Mouse (Mus musculus) MEL (cell line): ENCODE data around the gene Sparc. TPM values are rescaled to one million over a fixed set of nuclear protein-coding genes. Genes with fewer than 3 reads are reported as not detected.

ENCODE experiments used
- DNase-seq: peaks from one replicate; pipeline ENCODE4 v3.0.0; 2011; ENCODE audit warnings: low read depth, low spot score
- H3K27ac ChIP-seq: 2 replicates; pipeline ENCODE4 v1.5.1; 2012; ENCODE audit warnings: low read depth, mild to moderate bottlenecking, control low read depth, low read length, moderate library complexity; ENCODE audit not compliant: control insufficient read depth
- H3K27me3 ChIP-seq, 2 experiments: fragments of 150-350 bp in 1 of 2; sonication (generic) in 1 of 2; 2 replicates each; pipeline ENCODE4 v1.6.1; 2012; ENCODE audit warnings: low read length in 2 of 2, mild to moderate bottlenecking in 2 of 2, improper control_type of control experiment in 1 of 2, moderate library complexity in 1 of 2; ENCODE audit not compliant: insufficient read depth in 2 of 2, control insufficient read depth in 1 of 2
- H3K36me3 ChIP-seq, 2 experiments: 2 replicates each; pipeline ENCODE4 v1.6.1; 2012 to 2014; ENCODE audit warnings: low read length in 2 of 2, improper control_type of control experiment in 1 of 2, inconsistent platforms in 1 of 2, mild to moderate bottlenecking in 1 of 2; ENCODE audit not compliant: insufficient read depth in 2 of 2, control insufficient read depth in 1 of 2
- H3K4me1 ChIP-seq, 2 experiments: fragments of 150-350 bp in 1 of 2; sonication (generic) in 1 of 2; 2 replicates each; pipeline ENCODE4 v1.6.1; 2012; ENCODE audit warnings: low read length in 2 of 2, improper control_type of control experiment in 1 of 2, mild to moderate bottlenecking in 1 of 2; ENCODE audit not compliant: insufficient read depth in 2 of 2, control insufficient read depth in 1 of 2
- H3K4me3 ChIP-seq, 2 experiments: fragments of 150-350 bp in 1 of 2; sonication (generic) in 1 of 2; 2 replicates each; pipeline ENCODE4 v1.5.1; 2012; ENCODE audit warnings: low read depth in 2 of 2, low read length in 2 of 2, mild to moderate bottlenecking in 2 of 2, moderate library complexity in 2 of 2, control low read depth in 1 of 2, improper control_type of control experiment in 1 of 2; ENCODE audit not compliant: control insufficient read depth in 1 of 2, insufficient read depth in 1 of 2
- H3K79me2 ChIP-seq: 2 replicates; pipeline ENCODE4 v1.6.1; 2012; ENCODE audit warnings: mild to moderate bottlenecking, low read length, moderate library complexity; ENCODE audit not compliant: control insufficient read depth, poor library complexity, insufficient read depth
- H3K9ac ChIP-seq: 2 replicates; pipeline ENCODE4 v1.6.1; 2012; ENCODE audit warnings: low read depth, mild to moderate bottlenecking, control low read depth, low read length, moderate library complexity; ENCODE audit not compliant: control insufficient read depth, poor library complexity, severe bottlenecking
- H3K9me3 ChIP-seq: fragments of 150-350 bp; sonication (generic); replicated peaks from 2 replicates; pipeline ENCODE4 v1.6.1; 2012; ENCODE audit warnings: mild to moderate bottlenecking, low read length, improper control_type of control experiment, moderate library complexity; ENCODE audit not compliant: insufficient read depth
- CTCF ChIP-seq, 3 experiments: IDR thresholded peaks in 2 of 3; conservative IDR thresholded peaks in 1 of 3; 2 replicates each; pipeline ENCODE4 v1.5.1; 2011 to 2012; ENCODE audit warnings: low read length in 3 of 3, low read depth in 2 of 3, mild to moderate bottlenecking in 2 of 3, improper control_type of control experiment in 1 of 3, inconsistent platforms in 1 of 3, mixed read lengths in 1 of 3, moderate library complexity in 1 of 3; ENCODE audit not compliant: control insufficient read depth in 1 of 3, insufficient read depth in 1 of 3, poor library complexity in 1 of 3, severe bottlenecking in 1 of 3
- ETS1 ChIP-seq: IDR thresholded peaks from 2 replicates; pipeline ENCODE4 v1.6.1; 2012; ENCODE audit warnings: low read depth, mild to moderate bottlenecking, inconsistent platforms, low read length, improper control_type of control experiment, moderate library complexity
- GABPA ChIP-seq: IDR thresholded peaks from 2 replicates; pipeline ENCODE4 v1.6.1; 2012; ENCODE audit warnings: low read depth, mild to moderate bottlenecking, inconsistent platforms, low read length, improper control_type of control experiment, moderate library complexity
- HCFC1 ChIP-seq: IDR thresholded peaks from 2 replicates; pipeline ENCODE4 v1.6.1; 2012; ENCODE audit warnings: low read depth, mild to moderate bottlenecking, inconsistent platforms, low read length, improper control_type of control experiment, moderate library complexity
- JUND ChIP-seq: IDR thresholded peaks from 2 replicates; pipeline ENCODE4 v1.6.1; 2011; ENCODE audit warnings: low read depth, mild to moderate bottlenecking, improper control_type of control experiment, low read length
- MAFK ChIP-seq: IDR thresholded peaks from 2 replicates; pipeline ENCODE4 v1.6.1; 2011; ENCODE audit warnings: low read depth, mild to moderate bottlenecking, low read length, improper control_type of control experiment, borderline replicate concordance
- NRF1 ChIP-seq: IDR thresholded peaks from 2 replicates; pipeline ENCODE4 v1.6.1; 2014; ENCODE audit warnings: low read depth, mild to moderate bottlenecking, inconsistent platforms, low read length, improper control_type of control experiment, moderate library complexity; ENCODE audit not compliant: poor library complexity, insufficient read depth, severe bottlenecking
- RAD21 ChIP-seq: IDR thresholded peaks from 2 replicates; pipeline ENCODE4 v1.6.1; 2011; ENCODE audit warnings: mild to moderate bottlenecking, low read depth, low read length, improper control_type of control experiment
- TAL1 ChIP-seq: IDR thresholded peaks from 2 replicates; pipeline ENCODE4 v1.6.1; 2012; ENCODE audit warnings: mild to moderate bottlenecking, inconsistent platforms, low read length, moderate library complexity, mixed read lengths
- ZC3H11A ChIP-seq: IDR thresholded peaks from 2 replicates; pipeline ENCODE4 v1.6.1; 2012; ENCODE audit warnings: low read depth, mild to moderate bottlenecking, inconsistent platforms, low read length, improper control_type of control experiment
- ZKSCAN1 ChIP-seq: IDR thresholded peaks from 2 replicates; pipeline ENCODE4 v1.6.1; 2012; ENCODE audit warnings: low read depth, mild to moderate bottlenecking, inconsistent platforms, low read length, improper control_type of control experiment, moderate library complexity
- ZMIZ1 ChIP-seq: IDR thresholded peaks from 2 replicates; pipeline ENCODE4 v1.6.1; 2012; ENCODE audit warnings: low read depth, mild to moderate bottlenecking, inconsistent platforms, low read length, improper control_type of control experiment, moderate library complexity
- polyA plus RNA-seq, 2 experiments: library from polyadenylated mRNA; stranded (reverse) in 1 of 2; unstranded in 1 of 2; fragments of >175 nt in 1 of 2; fragments of >200 nt in 1 of 2; gene quantifications; 2 replicates each; pipeline versions ENCODE4 v1.2.1 to v1.2.4; 2012; ENCODE audit warnings: low replicate concordance in 2 of 2, low read depth in 1 of 2; ENCODE audit not compliant: insufficient read length in 2 of 2, insufficient read depth in 1 of 2, missing spikeins in 1 of 2
- total RNA-seq: library from RNA; depleted of rRNA; stranded (reverse); fragments of 300-350 nt; gene quantifications from 2 replicates; pipeline ENCODE4 v1.2.3, GENCODE M21; 2012

The Sparc gene
- total and polyA plus RNA-seq, 3 experiments = not detected

- H3K9ac ChIP-seq = no peak overlapping the region
- no peaks in the 10 kb centered on the region for H3K9me3 ChIP-seq
- DNase-seq = no peak
- H3K27ac ChIP-seq = no peak overlapping the region
- peaks cover 19% of the 10 kb centered on the region for H3K79me2 ChIP-seq
- TF ChIP-seq ETS1 (no peak), MAFK (no peak)
- no peaks in the 10 kb centered on the region for H3K27me3 ChIP-seq
- no peak overlapping the region for H3K4me3 ChIP-seq
- H3K36me3 ChIP-seq = peaks cover 0 to 11% of the 10 kb centered on the region in 2 experiments
- H3K4me1 ChIP-seq = peaks cover 0 to 11% of the 10 kb centered on the region in 2 experiments; a peak in 2 of 4 replicates
These were observed 32.2 kb upstream of the Sparc start for GRCm38 (mm10) chr11:55455166-55455565.

GRCm38 (mm10) chr11:55453640-55454039 lies 30.7 kb upstream of the Sparc start:
- TF ChIP-seq ZKSCAN1 = no peak
- TF ChIP-seq RAD21 = no peak
- no peak for TF ChIP-seq ETS1
- TF ChIP-seq GABPA = no peak
- no peak for TF ChIP-seq HCFC1
- no peak for TF ChIP-seq NRF1
- Histone ChIP-seq H3K36me3 (no peaks in the 10 kb centered on the region; a peak in 2 of 4 replicates), H3K27ac (no peak overlapping the region), H3K27me3 (no peaks in the 10 kb centered on the region), H3K4me3 (no peak overlapping the region), H3K4me1 (no peaks in the 10 kb centered on the region), H3K79me2 (peaks cover 7% of the 10 kb centered on the region), H3K9ac (no peak overlapping the region), H3K9me3 (no peaks in the 10 kb centered on the region)
- no peak for DNase-seq

GRCm38 (mm10) chr11:55450311-55450710 lies 27.3 kb upstream of the Sparc start:
- H3K4me3 ChIP-seq = no peak overlapping the region
- H3K36me3 ChIP-seq = peaks cover 0 to 1% of the 10 kb centered on the region in 2 experiments; a peak in 2 of 4 replicates
- no peaks in the 10 kb centered on the region for H3K9me3 ChIP-seq
- no peak overlapping the region for H3K9ac ChIP-seq
- H3K79me2 ChIP-seq = no peaks in the 10 kb centered on the region
- no peaks in the 10 kb centered on the region for H3K4me1 ChIP-seq
- no peak for DNase-seq
- H3K27ac ChIP-seq = no peak overlapping the region
- H3K27me3 ChIP-seq = no peaks in the 10 kb centered on the region
- no peak for TF ChIP-seq ZMIZ1
- no peak for TF ChIP-seq JUND
- no peak for TF ChIP-seq ZC3H11A
- no peak for TF ChIP-seq CTCF (IDR thresholded peaks at IDR 0.05 in 2 of 3, conservative IDR thresholded peaks at IDR 0.05 in 1 of 3; ENCODE audit: control insufficient read depth in 1 of 3, insufficient read depth in 1 of 3, low read depth in 2 of 3, low read length in 3 of 3, poor library complexity in 1 of 3, severe bottlenecking in 1 of 3)
- TF ChIP-seq TAL1 = no peak
